In the genomic region with DNA sequence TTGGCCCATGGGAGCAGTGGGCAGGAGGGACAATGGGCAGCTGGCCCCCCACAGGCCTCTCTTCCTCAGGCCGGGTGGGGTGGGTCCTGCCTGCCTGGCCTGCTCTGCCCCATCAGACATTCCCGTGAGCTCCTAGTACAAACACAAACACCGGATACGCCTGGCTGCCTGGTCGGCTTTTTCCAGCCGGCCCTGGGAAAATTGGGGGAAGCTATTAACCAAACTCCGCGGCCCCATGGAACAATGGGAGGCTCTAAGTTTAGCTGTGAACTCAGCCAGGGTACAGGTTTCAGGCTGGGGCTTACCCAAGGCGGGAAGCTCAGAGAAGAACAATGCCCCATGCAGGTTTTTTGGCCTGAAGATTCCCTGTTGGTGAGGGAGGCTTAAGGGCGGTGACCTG, we compare ENCODE assay signal across 8 mouse cellular contexts. TPM values are rescaled to one million over a fixed set of nuclear protein-coding genes. Genes with fewer than 3 reads are reported as not detected.
A peak's percentile ranks its signal among the peaks of the same experiment; 100 is the strongest.
DNase-seq lines count a peak whose midpoint lies in the region; ATAC-seq lines count a peak whose summit lies in the region.
"Had no signal": no experiment of that assay in that cellular context is flagged by ENCODE, and none has a peak within 500 bp of the region (broad histone marks: within the 10 kb centered on the region; RNA-seq: fewer than 3 reads in every experiment).

No protein-coding gene starts in this region.

- DNase-seq in embryonic facial prominence, embryonic 14.5 days (ENCODE audit: low spot score), result peak; percentile 53
- peak; percentile 29 to 36 for DNase-seq in gastrocnemius, postnatal 36 days
- DNase-seq in kidney, adult 8-10 months, result peak; percentile 36 to 45
- DNase-seq in mesoderm, embryonic 11.5 days (ENCODE audit: low read depth, low spot score), result peak; percentile 50
- no peak for DNase-seq in spleen, postnatal 10 days (ENCODE audit: low spot score in 2 of 2)
- no peak for DNase-seq in spleen, adult 18-20 months

- H3K4me1 ChIP-seq in embryonic facial prominence, embryonic 14.5 days (ENCODE audit: control insufficient read depth, insufficient read depth, low read length), result no peaks in the 10 kb centered on the region

- H3K27ac ChIP-seq in embryonic facial prominence, embryonic 14.5 days (replicated peaks; ENCODE audit: low read depth, low read length), result no peak overlapping the region

- H3K4me3 ChIP-seq in embryonic facial prominence, embryonic 14.5 days (ENCODE audit: low read depth, low read length), result no peak overlapping the region
- H3K4me3 ChIP-seq: myocyte had no signal

- intact Hi-C loops in gastrocnemius, postnatal 36 days (cut with DNase I), result loop anchor here (10.0 kb wide), 1 partner anchor 458 kb away; no protein-coding TSS in a partner anchor

- no peaks in the 10 kb centered on the region for H3K9me3 ChIP-seq in embryonic facial prominence, embryonic 14.5 days (ENCODE audit: control insufficient read depth, low read length)

- H3K27me3 ChIP-seq in embryonic facial prominence, embryonic 14.5 days (replicated peaks; ENCODE audit: control insufficient read depth, insufficient read depth, low read length), result no peaks in the 10 kb centered on the region

- 0 out of 2 replicates have a peak, but pooled peaks cover 3% of the 10 kb centered on the region for H3K36me3 ChIP-seq in embryonic facial prominence, embryonic 14.5 days (ENCODE audit: control insufficient read depth, insufficient read depth, low read length)

- peak; percentile 20; the same call in 1 of the 2 replicates for ATAC-seq in embryonic facial prominence, embryonic 14.5 days (ENCODE audit: low read depth)
- ATAC-seq in erythroid progenitor cell, adult 5-6 weeks (replicated peaks; ENCODE audit: low FRiP score, poor library complexity, severe bottlenecking), result no peak

- H3K4me2 ChIP-seq in embryonic facial prominence, embryonic 14.5 days (ENCODE audit: low read depth, low read length), result no peak overlapping the region

- 0 out of 2 replicates have a peak overlapping the region, but pooled peaks have one; percentile 4 for H3K9ac ChIP-seq in embryonic facial prominence, embryonic 14.5 days (ENCODE audit: low read depth, low read length)

- 31% methylated on average over 10 of the region's 10 CpGs for WGBS in embryonic facial prominence, embryonic 14.5 days

RNA-seq across cellular contexts. Expression of gene B230104I21Rik, which starts 0.7 kb away (rescaled TPM):
- 0.33 TPM in 1 of 2 replicates, not detected in the other for polyA plus RNA-seq in embryonic facial prominence, embryonic 14.5 days (2014; fragmentation: Nextera tagmentation; extraction: Ambion mirVana)
- not detected for total RNA-seq in gastrocnemius, postnatal 36 days (2021)
- not detected in 2 replicates for total RNA-seq in erythroid progenitor cell, adult 5-6 weeks (2015; ENCODE audit: low replicate concordance)
- total RNA-seq in erythroid progenitor cell, adult 5-6 weeks (2017; ENCODE audit: low replicate concordance), result not detected in 2 replicates
- polyA plus RNA-seq: myocyte had no signal

RNA-seq across cellular contexts. Expression of gene Arhgef16, which starts 35.2 kb away (rescaled TPM):
- polyA plus RNA-seq in embryonic facial prominence, embryonic 14.5 days (2014; fragmentation: Nextera tagmentation; extraction: Ambion mirVana), result 5.5 and 6.1 TPM in 2 replicates
- under 1 TPM; 0.05 to 0.10 TPM for total RNA-seq in gastrocnemius, postnatal 36 days (2021)
- total RNA-seq in erythroid progenitor cell, adult 5-6 weeks (2015; ENCODE audit: low replicate concordance), result not detected in 2 replicates
- not detected in 2 replicates for total RNA-seq in erythroid progenitor cell, adult 5-6 weeks (2017; ENCODE audit: low replicate concordance)
- polyA plus RNA-seq: myocyte had no signal

Comparison
In these comparisons a context has a peak if more than half of its experiments do, and no peak if none do; other contexts are left out.
1. DNase-seq: peak in embryonic facial prominence, embryonic 14.5 days (single experiment), gastrocnemius, postnatal 36 days (2 of 2), kidney, adult 8-10 months (2 of 2) and mesoderm, embryonic 11.5 days (single experiment); none in spleen, postnatal 10 days (0 of 2) and spleen, adult 18-20 months (0 of 2).